Mouse (Mus musculus): Measurements from ENCODE around the gene Dcaf12l1.
"Not testable (repeated sequence)": the region's sequence is repeated elsewhere in the genome, so short reads cannot be mapped to it uniquely, and the experiment has no call there.

The Dcaf12l1 gene

GRCm38 (mm10) chrX:44789761-44790411, at the start of gene Dcaf12l1:
Dcaf12l1 (minus strand) TSS chrX:44790197.
- DNase-seq: peak; percentile 82

GRCm38 (mm10) chrX:44809356-44809755, 19.4 kb upstream of the Dcaf12l1 start:
- not testable (repeated sequence) for DNase-seq

GRCm38 (mm10) chrX:44789036-44789760, 799 bp downstream of the Dcaf12l1 start:
- DNase-seq: peak; percentile 74
